Mouse (Mus musculus) neural tube, embryonic 14.5 days (tissue): ENCODE measurements around the gene Snx14. TPM values are rescaled to one million over a fixed set of nuclear protein-coding genes. Genes with fewer than 3 reads are reported as not detected.

Experiments used
- ATAC-seq: fragments of 200-750 bp; cut with Nextera tagmentation; 2 replicates; pipeline ENCODE4 v1.8.0; 2017; ENCODE audit warnings: low read depth, mild to moderate bottlenecking, moderate TSS enrichment, moderate library complexity
- H3K27ac ChIP-seq: fragments of 300-500 bp; sonication (generic); 2 replicates; pipeline ENCODE4 v1.5.1; 2014; ENCODE audit warnings: low read depth, mild to moderate bottlenecking, control low read depth, low read length, moderate library complexity, mixed read lengths
- H3K27me3 ChIP-seq: fragments of 300-500 bp; sonication (generic); 2 replicates; pipeline ENCODE4 v1.6.1; 2014; ENCODE audit warnings: low read length; ENCODE audit not compliant: control insufficient read depth, insufficient read depth
- H3K36me3 ChIP-seq: fragments of 300-500 bp; sonication (generic); 2 replicates; pipeline ENCODE4 v1.6.1; 2014; ENCODE audit warnings: low read length, mixed read lengths; ENCODE audit not compliant: control insufficient read depth, insufficient read depth
- H3K4me1 ChIP-seq: fragments of 300-500 bp; sonication (generic); 2 replicates; pipeline ENCODE4 v1.6.1; 2014; ENCODE audit warnings: low read length; ENCODE audit not compliant: control insufficient read depth, insufficient read depth
- H3K4me2 ChIP-seq: fragments of 300-500 bp; sonication (generic); 2 replicates; pipeline ENCODE4 v1.6.1; 2014; ENCODE audit warnings: mild to moderate bottlenecking, low read depth, low read length, control low read depth
- H3K4me3 ChIP-seq: fragments of 300-500 bp; sonication (generic); 2 replicates; pipeline ENCODE4 v1.5.1; 2014; ENCODE audit warnings: low read depth, low read length, control low read depth, mixed read lengths
- H3K9ac ChIP-seq: fragments of 300-500 bp; sonication (generic); replicated peaks from 2 replicates; pipeline ENCODE4 v1.6.1; 2014; ENCODE audit warnings: low read depth, mild to moderate bottlenecking, control low read depth, low read length, mixed read lengths
- H3K9me3 ChIP-seq: fragments of 300-500 bp; sonication (generic); 2 replicates; pipeline ENCODE4 v1.6.1; 2016; ENCODE audit warnings: low read length; ENCODE audit not compliant: control insufficient read depth
- WGBS: fragments of 180-500 bp; shearing (Covaris S2); extraction: QIAGEN DNeasy Blood & Tissue Kit; methylation state at CpG from one replicate; pipeline ENCODE4 v1.1.7; 2014; 5-methylcytosine and 5-hydroxymethylcytosine counted together
- polyA plus RNA-seq: library from polyadenylated mRNA; unstranded; fragments of >200 nt; fragmentation: Nextera tagmentation; extraction: Ambion mirVana; gene quantifications from 2 replicates; pipeline ENCODE4 v1.2.1, GENCODE M21; 2014

Snx14 gene
- polyA plus RNA-seq, 1 experiment from 2014 or later = 34.9 TPM

DNA sequence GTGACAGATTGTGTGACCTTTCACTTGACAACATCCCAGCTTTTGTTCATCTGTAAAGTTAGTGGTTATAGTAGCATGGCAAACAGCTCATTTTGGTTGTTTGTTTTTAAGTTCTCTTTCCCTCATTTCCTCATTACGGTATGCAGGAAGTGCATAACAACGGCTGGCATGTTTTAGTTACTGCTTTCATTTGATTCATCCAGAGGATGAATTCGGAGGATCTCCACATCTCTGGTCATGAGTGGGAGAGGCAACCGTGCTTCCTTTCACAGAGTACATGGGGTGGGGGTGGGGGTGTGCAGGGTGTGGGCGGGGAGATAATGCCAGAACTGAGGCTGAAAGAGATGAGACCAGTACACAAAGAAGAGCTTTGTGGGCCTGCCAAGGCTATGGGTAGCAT lies 91.9 kb downstream of the Snx14 start:
- no peaks in the 10 kb centered on the region for H3K4me1 ChIP-seq
- no peaks in the 10 kb centered on the region for H3K9me3 ChIP-seq
- 75% methylated on average over 5 of the region's 5 CpGs for WGBS
- H3K4me2 ChIP-seq = no peak overlapping the region
- no peak overlapping the region for H3K4me3 ChIP-seq
- H3K9ac ChIP-seq = no peak overlapping the region
- no peak for ATAC-seq
- no peak overlapping the region for H3K27ac ChIP-seq
- H3K27me3 ChIP-seq = no peaks in the 10 kb centered on the region
- H3K36me3 ChIP-seq = no peaks in the 10 kb centered on the region

DNA sequence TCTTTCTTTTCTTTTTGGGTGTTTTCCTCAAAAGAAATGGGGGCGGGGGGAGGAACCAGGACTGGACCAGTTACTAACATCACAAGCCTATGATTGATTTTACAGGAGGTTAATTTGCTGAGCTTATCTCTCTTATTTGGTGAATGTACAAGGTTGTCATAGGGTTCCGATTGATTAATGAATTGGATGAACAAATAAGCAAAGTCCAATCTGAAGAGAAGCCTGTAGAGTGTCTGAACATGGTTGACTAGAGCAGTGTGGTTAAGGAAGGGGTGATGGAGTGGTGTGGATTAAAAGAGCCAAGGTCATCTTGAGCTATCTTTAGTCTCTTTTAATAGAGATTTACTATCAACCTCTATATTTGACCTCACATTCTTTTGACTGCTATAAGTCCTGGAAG lies 94.3 kb downstream of the Snx14 start:
- H3K27me3 ChIP-seq = no peaks in the 10 kb centered on the region
- H3K9ac ChIP-seq = no peak overlapping the region
- no peak overlapping the region for H3K27ac ChIP-seq
- no peaks in the 10 kb centered on the region for H3K36me3 ChIP-seq
- no peaks in the 10 kb centered on the region for H3K4me1 ChIP-seq
- 98% methylated on average over 2 of the region's 2 CpGs for WGBS
- no peak overlapping the region for H3K4me3 ChIP-seq
- ATAC-seq = no peak
- H3K4me2 ChIP-seq = no peak overlapping the region
- no peaks in the 10 kb centered on the region for H3K9me3 ChIP-seq

DNA sequence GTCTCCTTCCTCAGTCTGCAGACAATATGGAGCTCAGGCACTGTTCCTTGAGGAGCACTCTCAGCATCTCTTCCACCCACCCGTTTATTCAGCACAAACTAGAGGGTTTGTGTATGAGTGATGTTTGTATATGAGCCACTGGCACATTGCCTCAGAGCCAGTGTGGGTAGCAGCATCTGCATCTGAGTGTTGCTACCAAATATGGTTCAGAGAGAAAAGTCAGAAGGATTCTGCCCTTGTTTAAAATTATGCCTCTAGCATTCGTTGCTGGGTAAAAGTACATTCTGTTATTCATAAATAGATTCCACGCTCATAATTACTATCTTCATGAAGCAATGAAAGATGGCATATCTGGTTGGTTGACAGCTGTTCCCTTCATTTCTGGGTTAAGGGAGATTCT lies 96.1 kb downstream of the Snx14 start:
- WGBS = 78% methylated on average over 3 of the region's 3 CpGs
- no peak overlapping the region for H3K4me2 ChIP-seq
- no peaks in the 10 kb centered on the region for H3K36me3 ChIP-seq
- no peak overlapping the region for H3K4me3 ChIP-seq
- no peak overlapping the region for H3K9ac ChIP-seq
- H3K9me3 ChIP-seq = no peaks in the 10 kb centered on the region
- no peak overlapping the region for H3K27ac ChIP-seq
- H3K4me1 ChIP-seq = no peaks in the 10 kb centered on the region
- no peaks in the 10 kb centered on the region for H3K27me3 ChIP-seq
- no peak for ATAC-seq

DNA sequence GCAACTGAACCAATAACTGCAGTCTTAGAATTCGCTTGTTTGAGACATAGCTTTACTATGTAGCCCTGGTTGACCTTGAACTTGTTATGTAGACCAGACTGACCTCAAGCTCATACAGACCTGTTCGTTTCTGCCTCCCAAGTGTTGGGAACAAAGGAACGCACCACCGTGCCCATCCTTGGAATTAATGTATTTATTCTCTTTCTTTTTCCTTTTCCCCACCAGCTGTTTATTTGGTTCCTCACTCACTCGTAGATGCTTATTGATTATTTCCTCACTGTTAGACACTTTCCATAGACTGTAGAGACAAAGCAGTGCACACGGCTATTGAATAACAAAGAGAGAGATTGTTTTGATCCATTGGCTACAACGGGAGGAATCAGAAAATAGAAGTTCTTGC lies 96.5 kb downstream of the Snx14 start:
- Histone ChIP-seq H3K36me3 (no peaks in the 10 kb centered on the region), H3K4me1 (no peaks in the 10 kb centered on the region), H3K9ac (no peak overlapping the region), H3K4me2 (no peak overlapping the region), H3K4me3 (no peak overlapping the region), H3K9me3 (no peaks in the 10 kb centered on the region), H3K27ac (no peak overlapping the region), H3K27me3 (no peaks in the 10 kb centered on the region)
- no peak for ATAC-seq
- WGBS = 54% methylated on average over 7 of the region's 7 CpGs

DNA sequence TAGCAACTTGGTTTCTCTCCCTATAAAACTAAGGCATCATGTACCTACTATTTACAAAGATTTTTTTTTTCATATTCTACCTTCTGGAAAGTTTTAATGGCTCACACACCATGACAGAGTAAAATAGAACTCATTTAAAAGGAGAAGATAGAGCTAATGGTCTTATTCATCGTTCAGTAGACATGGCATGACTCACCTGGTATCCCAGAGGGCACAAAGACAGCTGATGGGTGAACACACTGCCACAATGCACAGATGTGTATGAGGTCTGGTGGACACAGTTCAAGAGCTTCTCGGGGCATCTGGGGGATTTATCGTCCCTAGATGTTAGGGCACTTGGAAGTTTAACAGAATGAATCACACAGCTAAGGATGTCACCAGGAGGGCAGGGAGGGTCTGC lies 97.9 kb downstream of the Snx14 start:
- Histone ChIP-seq H3K9ac (no peak overlapping the region), H3K4me3 (no peak overlapping the region), H3K36me3 (no peaks in the 10 kb centered on the region), H3K27ac (no peak overlapping the region), H3K9me3 (no peaks in the 10 kb centered on the region), H3K4me2 (no peak overlapping the region), H3K4me1 (no peaks in the 10 kb centered on the region), H3K27me3 (no peaks in the 10 kb centered on the region)
- WGBS = 89% methylated on average over 3 of the region's 3 CpGs
- ATAC-seq = no peak

DNA sequence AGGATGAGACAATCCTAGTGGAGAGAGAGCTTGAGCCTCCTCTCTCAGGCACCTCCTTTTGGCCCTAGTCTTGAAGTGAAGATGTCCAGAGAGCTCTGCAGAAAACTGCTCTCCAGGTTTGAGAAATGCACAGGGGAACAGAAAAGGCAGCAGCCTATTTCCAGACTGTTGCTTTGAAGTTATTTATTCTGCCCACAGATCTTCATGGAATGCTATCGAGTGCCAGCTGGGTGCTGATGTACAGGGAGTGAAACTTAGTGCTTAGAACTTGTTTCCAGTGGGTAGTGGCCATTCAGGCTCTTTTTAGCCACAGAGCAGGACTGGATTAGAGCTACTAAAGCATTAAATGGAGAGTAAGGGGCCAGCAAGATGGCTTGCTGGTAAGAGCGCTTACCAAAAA lies 102.9 kb downstream of the Snx14 start:
- H3K9ac ChIP-seq = no peak overlapping the region
- no peaks in the 10 kb centered on the region for H3K9me3 ChIP-seq
- ATAC-seq = no peak
- WGBS = 59% methylated on average over 2 of the region's 2 CpGs
- no peaks in the 10 kb centered on the region for H3K4me1 ChIP-seq
- H3K27me3 ChIP-seq = no peaks in the 10 kb centered on the region
- H3K4me3 ChIP-seq = no peak overlapping the region
- no peaks in the 10 kb centered on the region for H3K36me3 ChIP-seq
- no peak overlapping the region for H3K4me2 ChIP-seq
- no peak overlapping the region for H3K27ac ChIP-seq

DNA sequence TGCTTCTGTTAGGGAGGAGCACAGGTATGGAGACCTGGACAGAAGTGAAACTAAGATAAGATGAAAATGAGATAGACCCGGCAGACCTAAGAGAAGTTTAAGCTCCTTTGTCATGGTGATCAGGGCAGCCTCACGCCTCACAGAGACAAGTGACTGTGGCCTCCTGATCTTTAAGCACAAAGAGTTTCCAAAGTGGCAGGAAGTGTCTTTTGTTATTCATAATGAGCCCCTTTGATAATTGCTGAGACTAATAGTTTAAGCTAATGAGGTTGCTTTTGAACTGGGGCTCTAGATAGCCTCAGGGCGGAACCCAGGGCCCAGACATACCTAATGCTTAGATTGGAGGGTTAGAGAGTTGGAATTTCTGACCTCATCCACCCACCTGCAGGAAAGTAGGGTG lies 106.3 kb downstream of the Snx14 start:
- no peak overlapping the region for H3K9ac ChIP-seq
- H3K4me3 ChIP-seq = no peak overlapping the region
- WGBS = 11% methylated on average over 3 of the region's 3 CpGs
- no peaks in the 10 kb centered on the region for H3K36me3 ChIP-seq
- no peak overlapping the region for H3K27ac ChIP-seq
- no peak overlapping the region for H3K4me2 ChIP-seq
- no peaks in the 10 kb centered on the region for H3K4me1 ChIP-seq
- no peaks in the 10 kb centered on the region for H3K9me3 ChIP-seq
- no peak for ATAC-seq
- H3K27me3 ChIP-seq = peaks cover 8% of the 10 kb centered on the region; the same call in 1 of the 2 replicates

DNA sequence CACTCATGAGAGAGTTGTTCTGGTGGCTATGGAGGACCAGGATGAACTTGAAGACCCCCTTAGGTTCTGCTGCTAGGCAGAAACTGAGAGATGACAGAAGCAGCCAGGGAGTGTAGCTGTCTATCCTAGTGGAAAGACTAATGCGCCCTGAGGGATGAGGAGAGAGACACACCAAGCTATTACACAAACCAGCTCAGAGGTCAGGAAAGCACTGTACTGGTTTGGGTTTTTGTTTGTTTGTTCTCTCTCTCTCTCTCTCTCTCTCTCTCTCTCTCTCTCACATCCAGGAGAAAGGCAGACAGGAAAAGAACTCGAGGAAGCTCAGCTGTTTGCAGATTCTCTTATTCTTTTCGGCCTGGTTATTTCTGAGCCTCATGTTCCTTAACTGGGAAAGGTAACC lies 108.4 kb downstream of the Snx14 start:
- H3K27me3 ChIP-seq = peaks cover 8% of the 10 kb centered on the region; the same call in 1 of the 2 replicates
- no peaks in the 10 kb centered on the region for H3K36me3 ChIP-seq
- no peak for ATAC-seq
- H3K4me1 ChIP-seq = no peaks in the 10 kb centered on the region
- WGBS = 82% methylated on average over 3 of the region's 3 CpGs
- H3K9me3 ChIP-seq = no peaks in the 10 kb centered on the region
- H3K4me3 ChIP-seq = no peak overlapping the region
- H3K4me2 ChIP-seq = no peak overlapping the region
- no peak overlapping the region for H3K27ac ChIP-seq
- H3K9ac ChIP-seq = no peak overlapping the region

DNA sequence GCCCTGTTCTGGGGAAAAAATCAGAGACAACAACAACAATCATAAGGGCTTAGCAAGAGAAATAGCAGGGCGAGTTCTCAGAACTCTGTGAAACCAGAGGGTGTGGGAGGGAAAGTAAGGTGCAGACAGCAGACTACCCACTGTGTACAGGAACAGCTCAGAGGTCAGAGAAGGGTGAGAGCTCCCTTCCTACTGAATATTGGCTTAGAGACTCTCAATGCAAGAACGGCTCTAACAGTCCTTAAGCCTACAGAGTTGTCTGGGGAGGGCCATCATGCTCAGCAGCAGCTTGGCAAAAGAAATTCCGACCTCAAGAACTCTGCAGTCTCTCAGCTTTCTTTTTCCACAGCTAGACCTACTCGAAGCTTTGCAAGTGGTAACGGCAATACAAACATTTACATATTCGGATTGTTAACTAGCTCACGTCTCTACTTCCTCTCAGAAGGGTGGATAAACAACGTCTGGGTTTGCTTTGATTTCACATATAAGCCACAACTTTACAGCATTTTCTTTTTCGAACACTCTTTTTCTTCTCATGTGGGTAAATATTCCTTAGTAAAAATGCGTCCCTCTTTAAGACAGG lies 109.5 kb downstream of the Snx14 start:
- H3K36me3 ChIP-seq = no peaks in the 10 kb centered on the region
- 30% methylated on average over 10 of the region's 10 CpGs for WGBS
- peaks cover 8% of the 10 kb centered on the region; the same call in 1 of the 2 replicates for H3K27me3 ChIP-seq
- no peak overlapping the region for H3K9ac ChIP-seq
- ATAC-seq = no peak
- H3K4me2 ChIP-seq = no peak overlapping the region
- no peaks in the 10 kb centered on the region for H3K4me1 ChIP-seq
- H3K4me3 ChIP-seq = no peak overlapping the region
- H3K9me3 ChIP-seq = no peaks in the 10 kb centered on the region
- H3K27ac ChIP-seq = no peak overlapping the region
